Mouse (Mus musculus) liver, adult 2 months (tissue): ENCODE measurements around the gene Erfe. TPM values are rescaled to one million over a fixed set of nuclear protein-coding genes. Genes with fewer than 3 reads are reported as not detected.

ENCODE experiments used
- DNase-seq: peaks from one replicate; pipeline ENCODE4 v3.0.0-alpha.2; 2011; ENCODE audit warnings: low read depth, low spot score; ENCODE audit errors: extremely low read depth
- H3K27ac ChIP-seq: fragments of 200-500 bp; replicated peaks from 2 replicates; pipeline ENCODE4 v1.5.1; 2012; ENCODE audit warnings: low read depth, mild to moderate bottlenecking, control low read depth, inconsistent platforms, low read length; ENCODE audit not compliant: insufficient read depth
- H3K27me3 ChIP-seq: fragments of 200-500 bp; 2 replicates; pipeline ENCODE4 v1.6.1; 2012; ENCODE audit warnings: mild to moderate bottlenecking, moderate library complexity, low read length, inconsistent platforms; ENCODE audit not compliant: control insufficient read depth, insufficient read depth
- H3K36me3 ChIP-seq: fragments of 200-500 bp; 2 replicates; pipeline ENCODE4 v1.6.1; 2012; ENCODE audit warnings: low read length, inconsistent platforms; ENCODE audit not compliant: control insufficient read depth, insufficient read depth
- H3K4me1 ChIP-seq: fragments of 200-500 bp; 2 replicates; pipeline ENCODE4 v1.6.1; 2011; ENCODE audit warnings: low read length; ENCODE audit not compliant: control insufficient read depth, insufficient read depth
- H3K4me3 ChIP-seq: fragments of 200-500 bp; 2 replicates; pipeline ENCODE4 v1.5.1; 2011; ENCODE audit warnings: low read depth, mild to moderate bottlenecking, control low read depth, low read length, moderate library complexity; ENCODE audit not compliant: insufficient read depth
- H3K79me2 ChIP-seq: fragments of 200-500 bp; 2 replicates; pipeline ENCODE4 v1.6.1; 2012; ENCODE audit warnings: inconsistent platforms, mild to moderate bottlenecking, low read length, moderate library complexity; ENCODE audit not compliant: control insufficient read depth, insufficient read depth
- H3K9ac ChIP-seq: fragments of 200-500 bp; 2 replicates; pipeline ENCODE4 v1.6.1; 2012; ENCODE audit warnings: low read depth, mild to moderate bottlenecking, control low read depth, inconsistent platforms, low read length
- CTCF ChIP-seq: fragments of 200-500 bp; IDR thresholded peaks from 2 replicates; pipeline ENCODE4 v1.5.1; 2011; ENCODE audit warnings: low read depth, low read length, control low read depth
- POLR2A ChIP-seq: fragments of 200-500 bp; IDR thresholded peaks from 2 replicates; pipeline ENCODE4 v1.6.1; 2011; ENCODE audit warnings: low read length, control low read depth; ENCODE audit not compliant: insufficient read depth; ENCODE audit errors: extremely low read depth
- WGBS: fragments of 180-500 bp; shearing (Covaris S2); methylation state at CpG from one replicate; pipeline ENCODE4 v1.1.7; 2018; 5-methylcytosine and 5-hydroxymethylcytosine counted together
- polyA plus RNA-seq: library from polyadenylated mRNA; depleted of rRNA; stranded (reverse); fragments of >200 nt; gene quantifications from 2 replicates; pipeline ENCODE4 v1.2.3, GENCODE M21; 2012
- total RNA-seq: library from RNA; depleted of rRNA; stranded (reverse); fragments of >200 nt; gene quantifications from 2 replicates; pipeline ENCODE4 v1.2.3, GENCODE M21; 2014

Gene Erfe
- total and polyA plus RNA-seq, 2 experiments, result not detected

GRCm38 (mm10) chr1:91350841-91351240 lies 15.4 kb upstream of the Erfe start, which contains the start of gene Klhl30:
Gene Klhl30 (plus strand): TSS chr1:91351016.
- H3K27me3 ChIP-seq, result no peaks in the 10 kb centered on the region
- H3K27ac ChIP-seq, result no peak within 1 kb of the TSS
- no peaks in the 10 kb centered on the region for H3K4me1 ChIP-seq
- no peak within 1 kb of the TSS for H3K9ac ChIP-seq
- H3K79me2 ChIP-seq, result no peaks in the 10 kb centered on the region
- DNase-seq, result no peak
- 71% methylated on average over 4 of the region's 4 CpGs for WGBS
- no peak within 1 kb of the TSS for H3K4me3 ChIP-seq
- no peaks in the 10 kb centered on the region for H3K36me3 ChIP-seq
- TF ChIP-seq POLR2A, result no peak
- no peak for TF ChIP-seq CTCF

GRCm38 (mm10) chr1:91351249-91351648 lies 15.0 kb upstream of the Erfe start:
- Histone ChIP-seq H3K79me2 (no peaks in the 10 kb centered on the region), H3K27ac (no peak overlapping the region), H3K4me3 (no peak overlapping the region), H3K27me3 (no peaks in the 10 kb centered on the region), H3K9ac (no peak overlapping the region), H3K36me3 (no peaks in the 10 kb centered on the region), H3K4me1 (no peaks in the 10 kb centered on the region)
- no peak for TF ChIP-seq POLR2A
- TF ChIP-seq CTCF, result no peak
- WGBS, result 88% methylated on average over 3 of the region's 3 CpGs
- no peak for DNase-seq

GRCm38 (mm10) chr1:91352277-91352676 lies 14.0 kb upstream of the Erfe start:
- TF ChIP-seq CTCF, result no peak
- TF ChIP-seq POLR2A, result no peak
- H3K27me3 ChIP-seq, result no peaks in the 10 kb centered on the region
- WGBS, result 89% methylated on average over 2 of the region's 2 CpGs

GRCm38 (mm10) chr1:91356105-91356504 lies 10.1 kb upstream of the Erfe start:
- Histone ChIP-seq H3K4me3 (no peak overlapping the region), H3K36me3 (no peaks in the 10 kb centered on the region), H3K9ac (no peak overlapping the region), H3K27me3 (no peaks in the 10 kb centered on the region), H3K79me2 (no peaks in the 10 kb centered on the region), H3K4me1 (no peaks in the 10 kb centered on the region), H3K27ac (no peak overlapping the region)
- DNase-seq, result no peak
- WGBS, result 79% methylated on average over 11 of the region's 11 CpGs
- TF ChIP-seq POLR2A, result no peak

More at GRCm38 (mm10) chr1:91352277-91352676, 14.0 kb upstream of the Erfe start:
- DNase-seq, result no peak
- H3K27ac ChIP-seq, result no peak overlapping the region
- H3K79me2 ChIP-seq, result no peaks in the 10 kb centered on the region
- no peaks in the 10 kb centered on the region for H3K36me3 ChIP-seq
- H3K4me3 ChIP-seq, result no peak overlapping the region
- no peak overlapping the region for H3K9ac ChIP-seq
- H3K4me1 ChIP-seq, result no peaks in the 10 kb centered on the region

- H3K36me3 ChIP-seq, result no peaks in the 10 kb centered on the region
- no peak overlapping the region for H3K4me3 ChIP-seq
- 0 out of 2 replicates have a peak, but pooled peaks cover 2% of the 10 kb centered on the region for H3K27me3 ChIP-seq
- 80% methylated on average over 5 of the region's 5 CpGs for WGBS
- H3K79me2 ChIP-seq, result no peaks in the 10 kb centered on the region
- H3K9ac ChIP-seq, result no peak overlapping the region
- H3K27ac ChIP-seq, result no peak overlapping the region
- no peak for DNase-seq
- H3K4me1 ChIP-seq, result peaks cover 3% of the 10 kb centered on the region; the same call in 1 of the 2 replicates
- no peak for TF ChIP-seq POLR2A
- no peak for TF ChIP-seq CTCF
Observed at GRCm38 (mm10) chr1:91362113-91362512, 4.1 kb upstream of the Erfe start.

GRCm38 (mm10) chr1:91364822-91365644 lies 1.2 kb upstream of the Erfe start:
- no peak for TF ChIP-seq POLR2A
- Histone ChIP-seq H3K36me3 (no peaks in the 10 kb centered on the region), H3K9ac (no peak overlapping the region), H3K79me2 (no peaks in the 10 kb centered on the region), H3K4me1 (peaks cover 3% of the 10 kb centered on the region; the same call in 1 of the 2 replicates), H3K27me3 (0 out of 2 replicates have a peak, but pooled peaks cover 2% of the 10 kb centered on the region), H3K27ac (no peak overlapping the region), H3K4me3 (no peak overlapping the region)
- no peak for DNase-seq
- 93% methylated on average over 16 of the region's 16 CpGs for WGBS
